Mouse (Mus musculus) CH12.LX (cell line): ENCODE results near the gene Nup210l.

Experiments
- CTCF ChIP-seq, 2 experiments: IDR thresholded peaks in 1 of 2; conservative IDR thresholded peaks in 1 of 2; 2 replicates each; pipeline ENCODE4 v1.5.1; 2011 to 2012; ENCODE audit warnings: low read depth in 2 of 2, low read length in 2 of 2, improper control_type of control experiment in 1 of 2, inconsistent platforms in 1 of 2, mild to moderate bottlenecking in 1 of 2, moderate library complexity in 1 of 2
- E2F4 ChIP-seq: IDR thresholded peaks from 2 replicates; pipeline ENCODE4 v1.6.1; 2011; ENCODE audit warnings: low read depth, low read length, improper control_type of control experiment; ENCODE audit not compliant: insufficient replicate concordance
- EP300 ChIP-seq: IDR thresholded peaks from 2 replicates; pipeline ENCODE4 v1.6.1; 2011; ENCODE audit warnings: low read length, improper control_type of control experiment
- ETS1 ChIP-seq: conservative IDR thresholded peaks from 2 replicates; pipeline ENCODE4 v1.6.1; 2012; ENCODE audit warnings: low read depth, mild to moderate bottlenecking, inconsistent platforms, low read length, improper control_type of control experiment, moderate library complexity
- POLR2A ChIP-seq: IDR thresholded peaks from 2 replicates; pipeline ENCODE4 v1.6.1; 2011; ENCODE audit warnings: low read depth, mild to moderate bottlenecking, improper control_type of control experiment, low read length
- SMC3 ChIP-seq: IDR thresholded peaks from 2 replicates; pipeline ENCODE4 v1.6.1; 2011; ENCODE audit warnings: low read depth, low read length, improper control_type of control experiment
- TCF12 ChIP-seq: IDR thresholded peaks from 2 replicates; pipeline ENCODE4 v1.6.1; 2014; ENCODE audit warnings: low read depth, mild to moderate bottlenecking, inconsistent platforms, low read length, improper control_type of control experiment

GRCm38 (mm10) chr3:90213377-90213866, 109.5 kb downstream of the Nup210l start, which contains the start of the genes Rps27 and Rab13:
- TF ChIP-seq CTCF (conservative IDR thresholded peaks at IDR 0.05 in 1 of 2, IDR thresholded peaks at IDR 0.05 in 1 of 2; ENCODE audit: low read depth in 2 of 2, low read length in 2 of 2) (no peak), ETS1 (0 out of 2 replicates have a peak, but pooled peaks have one; percentile 2), SMC3 (no peak), EP300 (no peak), POLR2A (peak; percentile 99), TCF12 (peak; percentile 80), E2F4 (no peak)
